Mouse (Mus musculus) liver, embryonic 14.5 days (tissue): ENCODE measurements around the gene 4930544D05Rik.

ENCODE experiments used
- CTCF ChIP-seq: IDR thresholded peaks from 2 replicates; pipeline ENCODE4 v1.5.1; 2016; ENCODE audit warnings: antibody characterized with exemption, low read depth, control low read depth
- EP300 ChIP-seq: IDR thresholded peaks from 2 replicates; pipeline ENCODE4 v1.6.1; 2016; ENCODE audit warnings: antibody characterized with exemption, low read depth

DNA sequence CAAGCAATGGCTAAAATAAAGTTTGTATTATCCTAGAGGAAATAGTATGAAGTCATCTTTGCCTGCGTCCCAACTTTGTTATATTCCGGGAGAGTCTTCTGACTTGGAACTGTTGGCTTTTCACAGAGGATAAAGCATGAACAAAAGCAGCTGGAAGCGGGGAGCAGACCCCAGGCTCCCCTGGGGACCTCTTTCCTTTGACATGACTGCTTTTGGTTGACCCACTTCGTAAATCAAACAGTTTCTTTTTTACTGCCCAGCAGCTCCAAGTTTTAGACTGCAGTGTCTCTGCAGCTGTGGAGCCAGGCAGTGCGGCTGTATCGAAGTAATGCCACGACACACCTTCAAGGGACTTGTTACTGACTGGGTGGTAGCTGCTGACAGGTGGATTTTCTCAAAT, 49.1 kb upstream of the 4930544D05Rik start:
- TF ChIP-seq EP300 = no peak
- no peak for TF ChIP-seq CTCF
